Mouse (Mus musculus) G1E (cell line): Measurements from ENCODE around the gene Gpr162.

Experiments
- CTCF ChIP-seq: IDR thresholded peaks from 2 replicates; pipeline ENCODE4 v1.5.1; 2012; ENCODE audit warnings: low read depth, low read length, inconsistent platforms, mixed read lengths
- POLR2AphosphoS5 ChIP-seq: IDR thresholded peaks from 2 replicates; pipeline ENCODE4 v1.6.1; 2012; ENCODE audit warnings: low read depth, low read length, inconsistent platforms; ENCODE audit not compliant: insufficient replicate concordance

- TF ChIP-seq CTCF, result no peak
- no peak for TF ChIP-seq POLR2AphosphoS5
These were observed 15.6 kb upstream of the Gpr162 start for GRCm38 (mm10) chr6:124879390-124879789.
